Comparison of ENCODE assay signal across 26 mouse cellular contexts in the genomic region with DNA sequence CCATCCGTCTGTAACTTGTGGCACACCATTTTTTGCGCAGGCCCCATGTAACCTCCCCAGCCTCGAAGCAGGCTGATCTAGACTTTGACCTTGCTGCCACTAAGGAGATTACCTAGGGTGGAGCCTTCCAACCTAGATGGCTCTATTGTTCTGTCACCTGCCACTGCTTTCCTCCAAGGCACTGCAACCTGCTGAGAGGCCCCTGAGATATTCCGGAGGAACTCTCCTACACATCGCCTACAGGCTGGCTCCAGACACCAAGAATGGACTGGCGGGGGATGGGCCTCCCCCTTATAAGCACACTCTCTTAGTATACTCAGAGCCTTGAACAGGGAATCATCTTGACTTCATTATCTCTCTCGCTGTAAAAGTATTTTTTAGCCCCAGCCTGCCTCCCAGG.
DNase-seq lines count a peak whose midpoint lies in the region; ATAC-seq and TF ChIP-seq lines count a peak whose summit lies in the region.
"Had no signal": no experiment of that assay in that cellular context is flagged by ENCODE, and none has a peak within 500 bp of the region (broad histone marks: within the 10 kb centered on the region; RNA-seq: fewer than 3 reads in every experiment).

No protein-coding gene starts in this region.

- H3K27me3 ChIP-seq in ES-Bruce4 (ENCODE audit: control insufficient read depth, insufficient read depth, low read length, poor library complexity, severe bottlenecking) = no peaks in the 10 kb centered on the region
- no peaks in the 10 kb centered on the region for H3K27me3 ChIP-seq in intestine, postnatal 0 days (replicated peaks; ENCODE audit: control insufficient read depth, insufficient read depth, low read length)
- no peaks in the 10 kb centered on the region for H3K27me3 ChIP-seq in hindbrain, embryonic 16.5 days (replicated peaks; ENCODE audit: control insufficient read depth, insufficient read depth, low read length)
- no peaks in the 10 kb centered on the region for H3K27me3 ChIP-seq in midbrain, embryonic 11.5 days (ENCODE audit: control insufficient read depth, insufficient read depth, low read length)
- H3K27me3 ChIP-seq: forebrain, embryonic 13.5 days; heart, embryonic 12.5 days; heart, embryonic 15.5 days; hindbrain, embryonic 13.5 days had no signal

- H3K9me3 ChIP-seq in ES-Bruce4 (replicated peaks; ENCODE audit: control insufficient read depth, insufficient read depth, low read length, poor library complexity, severe bottlenecking) (no peaks in the 10 kb centered on the region), ES-E14 (ENCODE audit: control insufficient read depth, insufficient read depth, low read depth, low read length) (no peaks in the 10 kb centered on the region)
- no peaks in the 10 kb centered on the region for H3K9me3 ChIP-seq in intestine, postnatal 0 days (ENCODE audit: control insufficient read depth)
- H3K9me3 ChIP-seq in hindbrain, embryonic 16.5 days (ENCODE audit: control insufficient read depth, low read length) = no peaks in the 10 kb centered on the region
- no peaks in the 10 kb centered on the region for H3K9me3 ChIP-seq in midbrain, embryonic 11.5 days (ENCODE audit: control insufficient read depth, low read length)
- H3K9me3 ChIP-seq: forebrain, embryonic 10.5 days; forebrain, embryonic 13.5 days; heart, embryonic 12.5 days; heart, embryonic 15.5 days; hindbrain, embryonic 10.5 days; hindbrain, embryonic 13.5 days had no signal

- in situ Hi-C loops in ES-E14 (cut with MboI; ENCODE audit: low sequenced_read_pairs in 2 of 2, unreplicated experiment in 2 of 2) = no loop called here

- no peak for TF ChIP-seq POLR2A in ES-Bruce4 (IDR thresholded peaks at IDR 0.05; ENCODE audit: insufficient read depth, low read length)

- H3K9ac ChIP-seq in ES-Bruce4 (ENCODE audit: low read depth, poor library complexity, severe bottlenecking) (peak overlapping the region; percentile 44; the same call in 1 of the 2 replicates), ES-E14 (ENCODE audit: insufficient read depth, low read depth, low read length, poor library complexity, severe bottlenecking) (peak overlapping the region; percentile 14; the same call in 1 of the 2 replicates)
- H3K9ac ChIP-seq in intestine, postnatal 0 days (ENCODE audit: low read depth, low read length) = no peak overlapping the region
- no peak overlapping the region for H3K9ac ChIP-seq in hindbrain, embryonic 16.5 days (ENCODE audit: low read depth, low read length)
- no peak overlapping the region for H3K9ac ChIP-seq in midbrain, embryonic 11.5 days (ENCODE audit: low read length)
- H3K9ac ChIP-seq: forebrain, embryonic 13.5 days; heart, embryonic 12.5 days; heart, embryonic 15.5 days; hindbrain, embryonic 13.5 days had no signal

- H3K4me3 ChIP-seq in ES-Bruce4 (ENCODE audit: low read depth, low read length) (peak overlapping the region; percentile 33), ES-E14 (ENCODE audit: insufficient read depth in 1 of 2, low read depth in 1 of 2, low read length in 2 of 2, poor library complexity in 1 of 2, severe bottlenecking in 1 of 2) (peak overlapping the region in 1 of 2 experiments; percentile 27; a peak in 1 of 4 replicates)
- H3K4me3 ChIP-seq in intestine, postnatal 0 days (ENCODE audit: low read depth, low read length) = no peak overlapping the region
- H3K4me3 ChIP-seq in hindbrain, embryonic 16.5 days (ENCODE audit: low read length) = no peak overlapping the region
- no peak overlapping the region for H3K4me3 ChIP-seq in midbrain, embryonic 11.5 days (ENCODE audit: low read depth, low read length)
- H3K4me3 ChIP-seq: forebrain, embryonic 10.5 days; forebrain, embryonic 13.5 days; heart, embryonic 12.5 days; heart, embryonic 15.5 days; hindbrain, embryonic 10.5 days; hindbrain, embryonic 13.5 days had no signal

- H3K27ac ChIP-seq in ES-Bruce4 (ENCODE audit: insufficient read depth, low read length) (peak overlapping the region; percentile 82), ES-E14 (ENCODE audit: insufficient read depth, low read depth, low read length, poor library complexity, severe bottlenecking) (peak overlapping the region; percentile 55; the same call in 1 of the 2 replicates)
- H3K27ac ChIP-seq in intestine, postnatal 0 days (ENCODE audit: low read depth, low read length) = no peak overlapping the region
- H3K27ac ChIP-seq in hindbrain, embryonic 16.5 days (ENCODE audit: low read depth, low read length) = no peak overlapping the region
- H3K27ac ChIP-seq in midbrain, embryonic 11.5 days (ENCODE audit: low read depth, low read length) = no peak overlapping the region
- H3K27ac ChIP-seq: forebrain, embryonic 10.5 days; forebrain, embryonic 13.5 days; heart, embryonic 15.5 days; hindbrain, embryonic 10.5 days; hindbrain, embryonic 13.5 days; hindbrain, postnatal 0 days had no signal

- peaks cover 2% of the 10 kb centered on the region for H3K4me1 ChIP-seq in ES-Bruce4 (ENCODE audit: control insufficient read depth, insufficient read depth, low read length)
- no peaks in the 10 kb centered on the region; a peak in 2 of 4 replicates for H3K4me1 ChIP-seq in ES-E14 (ENCODE audit: control insufficient read depth in 2 of 2, insufficient read depth in 2 of 2, low read length in 2 of 2, poor library complexity in 1 of 2)
- no peaks in the 10 kb centered on the region for H3K4me1 ChIP-seq in intestine, postnatal 0 days (replicated peaks; ENCODE audit: control insufficient read depth, insufficient read depth, low read length)
- no peaks in the 10 kb centered on the region for H3K4me1 ChIP-seq in hindbrain, embryonic 16.5 days (ENCODE audit: control insufficient read depth, insufficient read depth, low read depth, low read length)
- no peaks in the 10 kb centered on the region for H3K4me1 ChIP-seq in midbrain, embryonic 11.5 days (ENCODE audit: control insufficient read depth, insufficient read depth, low read length)
- H3K4me1 ChIP-seq: forebrain, embryonic 10.5 days; forebrain, embryonic 13.5 days; heart, embryonic 12.5 days; heart, embryonic 15.5 days; hindbrain, embryonic 10.5 days; hindbrain, embryonic 13.5 days had no signal

- DNase-seq in ES-E14 (ENCODE audit: low read depth, low spot score) (peak; percentile 65), ZHBTc4 (ENCODE audit: low read depth, low spot score) (peak; percentile 88)
- no peak for DNase-seq in midbrain, embryonic 11.5 days (ENCODE audit: low spot score, missing footprints)
- DNase-seq: adrenal gland, postnatal 10 days; adrenal gland, postnatal 36 days; cerebellum, adult 18-20 months; cerebellum, adult 9-10 months; gastrocnemius, postnatal 25 days; heart, adult 18-20 months; heart, postnatal 10 days; heart, postnatal 36 days; kidney, adult 2 months had no signal

- H3K4me2 ChIP-seq in intestine, postnatal 0 days (replicated peaks; ENCODE audit: low read depth) = no peak overlapping the region
- no peak overlapping the region for H3K4me2 ChIP-seq in hindbrain, embryonic 16.5 days (ENCODE audit: low read length)
- no peak overlapping the region for H3K4me2 ChIP-seq in midbrain, embryonic 11.5 days
- H3K4me2 ChIP-seq: forebrain, embryonic 13.5 days; heart, embryonic 12.5 days; heart, embryonic 15.5 days; hindbrain, embryonic 13.5 days had no signal

- peak; percentile 95 for TF ChIP-seq EP300 in ES-Bruce4 (IDR thresholded peaks at IDR 0.05; ENCODE audit: insufficient read depth, low read depth, low read length)

- H3K36me3 ChIP-seq in ES-Bruce4 (ENCODE audit: control insufficient read depth, insufficient read depth, low read length, poor library complexity, severe bottlenecking) (no peaks in the 10 kb centered on the region), ES-E14 (ENCODE audit: control insufficient read depth, insufficient read depth, low read length, poor library complexity, severe bottlenecking) (no peaks in the 10 kb centered on the region)
- no peaks in the 10 kb centered on the region for H3K36me3 ChIP-seq in intestine, postnatal 0 days (ENCODE audit: control insufficient read depth, insufficient read depth)
- H3K36me3 ChIP-seq in hindbrain, embryonic 16.5 days (ENCODE audit: control insufficient read depth, insufficient read depth, low read length) = no peaks in the 10 kb centered on the region
- H3K36me3 ChIP-seq in midbrain, embryonic 11.5 days (ENCODE audit: control insufficient read depth, insufficient read depth, low read length) = no peaks in the 10 kb centered on the region
- H3K36me3 ChIP-seq: forebrain, embryonic 10.5 days; heart, embryonic 12.5 days; heart, embryonic 15.5 days; hindbrain, embryonic 10.5 days; hindbrain, embryonic 13.5 days had no signal

- WGBS in intestine, postnatal 0 days = 53% methylated on average over 7 of the region's 7 CpGs
- WGBS in hindbrain, embryonic 16.5 days = 74% methylated on average over 7 of the region's 7 CpGs
- 67% methylated on average over 7 of the region's 7 CpGs for WGBS in midbrain, embryonic 11.5 days

- ATAC-seq in intestine, postnatal 0 days = 0 out of 2 replicates have a peak, but pooled peaks have one; percentile 25
- no peak for ATAC-seq in hindbrain, embryonic 16.5 days
- ATAC-seq in midbrain, embryonic 11.5 days (ENCODE audit: low FRiP score) = no peak
- ATAC-seq in inflammation-experienced regulatory T-cells, adult 6 months = no peak
- ATAC-seq: activated CD4-positive, CD25-positive, alpha-beta regulatory T cell, adult 4 months; CD4-positive, CD25-positive, alpha-beta regulatory T cell, adult 4 months; forebrain, embryonic 13.5 days; forebrain, embryonic 16.5 days; hindbrain, postnatal 0 days had no signal

- TF ChIP-seq CTCF in ES-Bruce4 (IDR thresholded peaks at IDR 0.05; ENCODE audit: low read depth, low read length) = no peak
- TF ChIP-seq CTCF in intestine, postnatal 0 days (IDR thresholded peaks at IDR 0.05; ENCODE audit: low read depth) = no peak

TF ChIP-seq in ES-E14, 5 proteins besides CTCF, POLR2A, EP300 and RAD21:
- TF ChIP-seq ZC3H11A (IDR thresholded peaks at IDR 0.05; ENCODE audit: borderline replicate concordance, low read depth, low read length) = no peak
- no peak for TF ChIP-seq HCFC1 (IDR thresholded peaks at IDR 0.05; ENCODE audit: borderline replicate concordance, insufficient read depth, low read length)
- TF ChIP-seq MAFK (IDR thresholded peaks at IDR 0.05; ENCODE audit: insufficient read depth, low read depth, low read length) = no peak
- TF ChIP-seq ZNF384 (IDR thresholded peaks at IDR 0.05; ENCODE audit: low read depth, low read length) = no peak
- TF ChIP-seq CHD2 (IDR thresholded peaks at IDR 0.05; ENCODE audit: low read depth, low read length) = no peak

Comparison
In these comparisons a context has a peak if more than half of its experiments do, and no peak if none do; other contexts are left out.
1. H3K27ac ChIP-seq: peak in ES-Bruce4 (single experiment) and ES-E14 (single experiment); none in intestine, postnatal 0 days (single experiment), hindbrain, embryonic 16.5 days (single experiment) and midbrain, embryonic 11.5 days (single experiment).
2. H3K9ac ChIP-seq: peak in ES-Bruce4 (single experiment) and ES-E14 (single experiment); none in intestine, postnatal 0 days (single experiment), hindbrain, embryonic 16.5 days (single experiment) and midbrain, embryonic 11.5 days (single experiment).